Mouse (Mus musculus): Measurements from ENCODE around the gene Podxl2.

The Podxl2 gene

GRCm38 (mm10) chr6:88827395-88828205, 47.2 kb downstream of the Podxl2 start:
- DNase-seq, result no peak

GRCm38 (mm10) chr6:88826965-88827364, 47.9 kb downstream of the Podxl2 start:
- DNase-seq, result no peak

GRCm38 (mm10) chr6:88826545-88826944, 48.3 kb downstream of the Podxl2 start:
- peak; percentile 76 for DNase-seq

- no peak for DNase-seq
These were observed 48.8 kb downstream of the Podxl2 start for GRCm38 (mm10) chr6:88826088-88826487.

GRCm38 (mm10) chr6:88824183-88824582, 50.7 kb downstream of the Podxl2 start:
- no peak for DNase-seq

GRCm38 (mm10) chr6:88821901-88822300, 52.9 kb downstream of the Podxl2 start:
- no peak for DNase-seq

GRCm38 (mm10) chr6:88821294-88821693, 53.5 kb downstream of the Podxl2 start:
- DNase-seq, result no peak

- DNase-seq, result no peak
These were observed 54.0 kb downstream of the Podxl2 start for GRCm38 (mm10) chr6:88820853-88821252.

- DNase-seq, result no peak
These were observed 57.9 kb downstream of the Podxl2 start for GRCm38 (mm10) chr6:88816913-88817312.

GRCm38 (mm10) chr6:88815489-88815888, 59.4 kb downstream of the Podxl2 start:
- no peak for DNase-seq

- no peak for DNase-seq
These were observed 59.8 kb downstream of the Podxl2 start for GRCm38 (mm10) chr6:88815036-88815435.

- no peak for DNase-seq
These were observed 61.0 kb downstream of the Podxl2 start for GRCm38 (mm10) chr6:88813832-88814231.

GRCm38 (mm10) chr6:88812886-88813285, 62.0 kb downstream of the Podxl2 start:
- DNase-seq, result peak; percentile 74

- DNase-seq, result no peak
These were observed 62.9 kb downstream of the Podxl2 start for GRCm38 (mm10) chr6:88811880-88812400.

- DNase-seq, result no peak
These were observed 63.4 kb downstream of the Podxl2 start for GRCm38 (mm10) chr6:88811396-88811795.

GRCm38 (mm10) chr6:88810291-88810690, 64.6 kb downstream of the Podxl2 start:
- peak; percentile 47 for DNase-seq

GRCm38 (mm10) chr6:88809091-88810037, 65.5 kb downstream of the Podxl2 start:
- no peak for DNase-seq

GRCm38 (mm10) chr6:88804966-88805577, 69.8 kb downstream of the Podxl2 start:
- DNase-seq, result no peak

GRCm38 (mm10) chr6:88803957-88804695, 70.7 kb downstream of the Podxl2 start:
- DNase-seq, result no peak

GRCm38 (mm10) chr6:88803051-88803450, 71.8 kb downstream of the Podxl2 start:
- no peak for DNase-seq

- no peak for DNase-seq
These were observed 74.1 kb downstream of the Podxl2 start for GRCm38 (mm10) chr6:88800735-88801134.

- no peak for DNase-seq
These were observed 74.7 kb downstream of the Podxl2 start for GRCm38 (mm10) chr6:88800191-88800590.
